ENCODE assay signal across 8 mouse cellular contexts in the genomic region with DNA sequence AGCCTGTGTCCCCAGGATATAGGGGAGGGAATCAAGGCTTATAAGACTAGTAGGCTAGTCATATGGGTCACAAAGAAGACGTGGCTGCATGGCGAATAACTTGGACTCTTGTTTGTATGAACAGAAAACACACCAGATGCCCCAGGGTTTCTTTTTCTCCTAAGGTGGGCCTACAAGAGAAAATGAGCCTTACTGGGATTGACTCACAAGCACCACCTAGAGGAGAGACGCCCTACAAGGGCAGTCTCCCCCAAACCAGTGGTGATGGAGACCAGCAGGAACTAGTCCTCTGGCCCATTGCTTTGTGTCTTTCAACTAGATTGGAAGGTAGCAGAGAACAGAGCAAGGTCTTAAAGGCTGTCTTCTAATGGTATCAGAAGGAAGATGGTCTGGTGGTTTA. TPM values are rescaled to one million over a fixed set of nuclear protein-coding genes. Genes with fewer than 3 reads are reported as not detected.
DNase-seq lines count a peak whose midpoint lies in the region; ATAC-seq and TF ChIP-seq lines count a peak whose summit lies in the region.

No protein-coding gene starts in this region.

- H3K9ac ChIP-seq in forebrain, postnatal 0 days = no peak overlapping the region
- H3K9ac ChIP-seq in forebrain, embryonic 12.5 days = no peak overlapping the region

- intact Hi-C loops in left cerebral cortex, postnatal 10 days (cut with DNase I) = no loop called here

- no peaks in the 10 kb centered on the region for H3K4me1 ChIP-seq in forebrain, postnatal 0 days (ENCODE audit: insufficient read depth)
- H3K4me1 ChIP-seq in forebrain, embryonic 12.5 days = 0 out of 2 replicates have a peak, but pooled peaks cover 12% of the 10 kb centered on the region

- H3K9me3 ChIP-seq in forebrain, postnatal 0 days (ENCODE audit: low read length) = no peaks in the 10 kb centered on the region
- H3K9me3 ChIP-seq in forebrain, embryonic 12.5 days = no peaks in the 10 kb centered on the region

- peak; percentile 37; the same call in 1 of the 2 replicates for TF ChIP-seq CTCF in forebrain, postnatal 0 days (IDR thresholded peaks at IDR 0.05; ENCODE audit: low read depth)

- no peaks in the 10 kb centered on the region for H3K36me3 ChIP-seq in forebrain, postnatal 0 days (ENCODE audit: insufficient read depth)
- no peaks in the 10 kb centered on the region for H3K36me3 ChIP-seq in forebrain, embryonic 12.5 days (replicated peaks)

- H3K4me3 ChIP-seq in forebrain, postnatal 0 days (ENCODE audit: low read depth, low read length) = no peak overlapping the region
- H3K4me3 ChIP-seq in forebrain, embryonic 12.5 days (replicated peaks) = no peak overlapping the region

- WGBS in forebrain, postnatal 0 days = 36% methylated on average over 3 of the region's 3 CpGs
- WGBS in forebrain, embryonic 12.5 days = 39% methylated on average over 3 of the region's 3 CpGs

- H3K27me3 ChIP-seq in forebrain, postnatal 0 days (ENCODE audit: insufficient read depth, low read length) = no peaks in the 10 kb centered on the region
- H3K27me3 ChIP-seq in forebrain, embryonic 12.5 days = peaks cover 3% of the 10 kb centered on the region; the same call in 1 of the 2 replicates

- no peak for DNase-seq in forebrain, postnatal 0 days
- DNase-seq in left cerebral cortex, adult 11 months (ENCODE audit: low spot score) = peak; percentile 35
- no peak for DNase-seq in left cerebral cortex, postnatal 10 days (ENCODE audit: extremely low spot score in 1 of 2, low spot score in 2 of 2)
- peak; percentile 50 for DNase-seq in NIH3T3 (ENCODE audit: low read depth)
- DNase-seq in embryo, embryonic 11 days = peak; percentile 60
- DNase-seq in lung, postnatal 36 days = peak; percentile 40
- no peak for DNase-seq in Muller cell, postnatal 12 days (ENCODE audit: inconsistent ontology term)

- ATAC-seq in forebrain, postnatal 0 days = no peak
- no peak for ATAC-seq in forebrain, embryonic 12.5 days (ENCODE audit: low FRiP score)

- no peak overlapping the region for H3K4me2 ChIP-seq in forebrain, postnatal 0 days (ENCODE audit: low read depth)
- H3K4me2 ChIP-seq in forebrain, embryonic 12.5 days = no peak overlapping the region

- no peak overlapping the region for H3K27ac ChIP-seq in forebrain, postnatal 0 days (ENCODE audit: low read depth, low read length)
- H3K27ac ChIP-seq in forebrain, embryonic 12.5 days = no peak overlapping the region

RNA-seq across cellular contexts. Expression of a gene that starts 22.7 kb away (rescaled TPM):
- 0.33 and 0.54 TPM in 2 replicates for total RNA-seq in forebrain, postnatal 0 days (2014; rRNA removed)
- 0.45 and 0.97 TPM in 2 replicates for polyA plus RNA-seq in forebrain, postnatal 0 days (2015; fragmentation: Nextera tagmentation; extraction: Ambion mirVana)
- polyA plus RNA-seq in forebrain, embryonic 12.5 days (2016; fragmentation: Nextera tagmentation; extraction: Ambion mirVana) = 0.19 and 0.22 TPM in 2 replicates
- under 1 TPM; 0.18 to 0.84 TPM for total RNA-seq in left cerebral cortex, postnatal 10 days (2021)

RNA-seq across cellular contexts. Expression of a gene that starts 51.8 kb away (rescaled TPM):
- total RNA-seq in forebrain, postnatal 0 days (2014; rRNA removed) = 10.0 and 12.4 TPM in 2 replicates
- polyA plus RNA-seq in forebrain, postnatal 0 days (2015; fragmentation: Nextera tagmentation; extraction: Ambion mirVana) = 77.7 and 90.2 TPM in 2 replicates
- 85.6 and 89.5 TPM in 2 replicates for polyA plus RNA-seq in forebrain, embryonic 12.5 days (2016; fragmentation: Nextera tagmentation; extraction: Ambion mirVana)
- total RNA-seq in left cerebral cortex, postnatal 10 days (2021) = 10 to 100 TPM; 51.8 to 52.7 TPM

Comparison
In these comparisons a context has a peak if more than half of its experiments do, and no peak if none do; other contexts are left out.
1. DNase-seq: peak in left cerebral cortex, adult 11 months (single experiment), NIH3T3 (single experiment), embryo, embryonic 11 days (single experiment) and lung, postnatal 36 days (single experiment); none in forebrain, postnatal 0 days (single experiment), left cerebral cortex, postnatal 10 days (0 of 2) and Muller cell, postnatal 12 days (single experiment).